Mouse (Mus musculus): ENCODE results near the gene Flt3l. TPM values are rescaled to one million over a fixed set of nuclear protein-coding genes. Genes with fewer than 3 reads are reported as not detected.
"Not testable (repeated sequence)": the region's sequence is repeated elsewhere in the genome, so short reads cannot be mapped to it uniquely, and the experiment has no call there.

The Flt3l gene
- total and polyA plus RNA-seq, 2 experiments from 2014 or later: 2.1 to 8.0 TPM

DNA sequence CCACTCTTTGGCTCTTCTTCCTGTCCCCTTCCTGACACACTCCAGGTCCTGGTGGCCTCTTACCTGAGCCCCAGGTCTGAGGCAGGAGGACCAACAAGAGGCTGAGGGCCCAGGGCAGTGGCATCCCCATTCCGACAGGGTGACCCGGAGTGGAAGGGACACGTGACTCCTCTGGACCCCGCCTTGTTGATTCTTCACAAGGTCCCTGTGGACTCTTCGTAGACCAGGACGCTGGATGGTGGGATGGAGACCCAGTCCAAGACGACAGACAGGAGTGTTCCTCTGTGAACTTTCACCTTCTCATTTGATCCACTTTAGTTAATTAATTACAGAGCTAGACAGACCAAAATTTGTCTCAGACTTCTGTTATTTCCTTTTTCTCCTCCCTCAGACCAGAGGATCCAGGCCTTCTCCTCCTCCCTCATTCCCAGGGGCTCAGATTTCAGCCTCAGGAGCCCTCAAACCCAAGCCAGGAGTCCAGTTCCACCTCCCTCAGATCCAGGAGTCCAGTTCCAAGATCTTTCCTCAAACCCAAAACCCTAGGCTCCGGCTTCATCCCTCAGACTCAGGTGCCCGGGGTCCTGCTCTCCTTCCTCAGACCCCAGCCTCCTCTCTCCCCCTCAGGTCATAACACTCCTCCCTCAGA lies 33.2 kb downstream of the Flt3l start:
- H3K9me3 ChIP-seq (ENCODE audit: low read length): no peaks in the 10 kb centered on the region
- no peak for ATAC-seq
- no peaks in the 10 kb centered on the region for H3K27me3 ChIP-seq (ENCODE audit: insufficient read depth, low read length)
- H3K4me2 ChIP-seq (ENCODE audit: low read depth, low read length): peak overlapping the region; percentile 35
- no peak for TF ChIP-seq CTCF (IDR thresholded peaks at IDR 0.05; ENCODE audit: low read depth)
- 85% methylated on average over 9 of the region's 9 CpGs for WGBS
- H3K4me3 ChIP-seq (ENCODE audit: low read length): peak overlapping the region; percentile 10; the same call in 1 of the 2 replicates
- DNase-seq (ENCODE audit: low spot score): no peak
- no peaks in the 10 kb centered on the region for H3K36me3 ChIP-seq (ENCODE audit: insufficient read depth, low read length)
- H3K4me1 ChIP-seq (ENCODE audit: insufficient read depth, low read length): no peaks in the 10 kb centered on the region; the same call in 1 of the 2 replicates
- peak overlapping the region; percentile 29 for H3K9ac ChIP-seq (replicated peaks; ENCODE audit: low read length)
- peak overlapping the region; percentile 55 for H3K27ac ChIP-seq

DNA sequence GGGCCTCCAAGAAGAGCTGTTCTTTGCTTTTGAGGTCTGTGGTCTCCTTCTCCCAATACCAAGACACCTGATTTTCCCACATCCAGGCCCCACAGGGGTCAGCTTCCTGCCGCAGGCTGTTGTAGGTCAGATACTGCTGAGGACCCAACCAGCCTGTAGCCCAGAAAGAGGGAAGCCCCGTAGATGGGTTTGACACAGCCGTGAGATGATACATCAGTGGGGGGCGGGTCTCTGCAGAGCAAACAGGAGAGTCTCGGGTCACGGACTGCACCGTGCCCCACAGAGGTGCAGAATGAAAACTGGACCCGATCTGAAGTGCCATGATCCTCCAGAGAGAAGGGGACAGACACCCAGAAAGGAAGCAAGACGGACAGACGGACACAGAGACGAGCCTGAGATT lies 33.8 kb downstream of the Flt3l start:
- Histone ChIP-seq H3K9me3 (ENCODE audit: low read length) (no peaks in the 10 kb centered on the region), H3K4me2 (ENCODE audit: low read depth, low read length) (peak overlapping the region; percentile 35), H3K36me3 (ENCODE audit: insufficient read depth, low read length) (no peaks in the 10 kb centered on the region), H3K4me3 (ENCODE audit: low read length) (no peak overlapping the region), H3K9ac (replicated peaks; ENCODE audit: low read length) (no peak overlapping the region), H3K27me3 (ENCODE audit: insufficient read depth, low read length) (no peaks in the 10 kb centered on the region), H3K4me1 (ENCODE audit: insufficient read depth, low read length) (no peaks in the 10 kb centered on the region; the same call in 1 of the 2 replicates), H3K27ac (no peak overlapping the region)
- no peak for TF ChIP-seq CTCF (IDR thresholded peaks at IDR 0.05; ENCODE audit: low read depth)
- ATAC-seq (no peak), DNase-seq (ENCODE audit: low spot score) (no peak)
- 87% methylated on average over 11 of the region's 11 CpGs for WGBS

DNA sequence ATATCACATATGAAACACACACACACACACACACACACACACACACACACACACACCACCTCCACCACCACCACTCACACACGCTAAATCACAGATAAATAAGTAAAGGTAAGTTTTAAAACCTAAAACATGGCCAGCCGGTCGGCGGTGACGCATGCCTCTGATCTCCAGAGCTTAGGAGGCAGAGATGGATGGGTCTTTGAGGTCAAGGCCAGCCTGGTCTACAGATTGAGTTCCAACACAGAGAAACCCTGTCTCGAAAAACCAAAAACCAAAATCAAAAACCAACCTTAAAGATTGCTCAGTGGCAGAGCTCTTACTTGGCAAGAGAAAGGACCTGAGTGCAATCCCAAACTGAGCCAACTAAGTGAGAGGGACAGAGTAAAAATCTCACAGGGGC lies 36.2 kb downstream of the Flt3l start:
- 94% methylated on average over 6 of the region's 6 CpGs for WGBS

DNA sequence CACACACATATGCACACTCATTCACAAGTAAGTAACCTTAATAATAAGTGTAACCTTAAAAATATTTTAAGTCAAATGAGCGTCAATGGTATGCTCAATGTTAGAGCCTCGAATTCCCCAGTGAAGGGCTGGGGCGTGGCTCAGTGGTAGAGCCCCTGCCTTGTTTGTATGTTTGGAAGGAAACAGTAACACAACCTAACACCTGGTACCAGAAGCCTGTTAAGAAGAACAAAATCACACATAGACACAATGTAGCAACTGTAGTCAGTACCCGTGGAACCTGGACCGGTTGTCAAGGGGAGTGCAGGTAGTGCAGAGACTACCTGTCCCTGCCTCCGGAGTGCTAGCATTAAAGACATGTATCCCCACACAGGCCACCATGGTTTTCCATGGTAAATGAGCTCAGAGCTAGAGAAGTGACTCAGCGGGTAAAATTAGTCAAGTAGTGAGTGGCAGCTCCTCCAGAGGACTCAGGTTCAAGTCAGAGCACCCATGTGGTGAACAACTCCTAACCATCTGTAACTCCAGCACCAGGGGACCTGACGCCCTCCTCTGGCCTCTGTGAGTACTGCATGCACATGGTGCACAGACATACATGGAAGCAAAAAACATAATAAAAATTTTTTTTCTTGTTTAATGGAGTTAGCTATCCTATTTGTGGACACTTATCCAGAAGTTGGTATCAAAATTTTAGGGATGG lies 37.5 kb downstream of the Flt3l start:
- Histone ChIP-seq H3K4me1 (ENCODE audit: insufficient read depth, low read length) (no peaks in the 10 kb centered on the region; the same call in 1 of the 2 replicates), H3K27ac (no peak overlapping the region), H3K9ac (replicated peaks; ENCODE audit: low read length) (no peak overlapping the region), H3K27me3 (ENCODE audit: insufficient read depth, low read length) (no peaks in the 10 kb centered on the region), H3K4me3 (ENCODE audit: low read length) (no peak overlapping the region), H3K9me3 (ENCODE audit: low read length) (no peaks in the 10 kb centered on the region), H3K4me2 (ENCODE audit: low read depth, low read length) (no peak overlapping the region), H3K36me3 (ENCODE audit: insufficient read depth, low read length) (no peaks in the 10 kb centered on the region)
- DNase-seq (ENCODE audit: low spot score) (no peak), ATAC-seq (no peak)
- peak; percentile 48 for TF ChIP-seq CTCF (IDR thresholded peaks at IDR 0.05; ENCODE audit: low read depth)
- WGBS: 88% methylated on average over 8 of the region's 8 CpGs

More for the DNA sequence above, 36.2 kb downstream of the Flt3l start:
- H3K36me3 ChIP-seq (ENCODE audit: insufficient read depth, low read length): no peaks in the 10 kb centered on the region
- no peak overlapping the region for H3K9ac ChIP-seq (replicated peaks; ENCODE audit: low read length)
- H3K9me3 ChIP-seq (ENCODE audit: low read length): no peaks in the 10 kb centered on the region
- DNase-seq (ENCODE audit: low spot score) (no peak), ATAC-seq (no peak)
- H3K4me2 ChIP-seq (ENCODE audit: low read depth, low read length): no peak overlapping the region
- no peak for TF ChIP-seq CTCF (IDR thresholded peaks at IDR 0.05; ENCODE audit: low read depth)
- no peak overlapping the region for H3K27ac ChIP-seq
- H3K4me3 ChIP-seq (ENCODE audit: low read length): no peak overlapping the region
- no peaks in the 10 kb centered on the region for H3K27me3 ChIP-seq (ENCODE audit: insufficient read depth, low read length)
- H3K4me1 ChIP-seq (ENCODE audit: insufficient read depth, low read length): no peaks in the 10 kb centered on the region; the same call in 1 of the 2 replicates

DNA sequence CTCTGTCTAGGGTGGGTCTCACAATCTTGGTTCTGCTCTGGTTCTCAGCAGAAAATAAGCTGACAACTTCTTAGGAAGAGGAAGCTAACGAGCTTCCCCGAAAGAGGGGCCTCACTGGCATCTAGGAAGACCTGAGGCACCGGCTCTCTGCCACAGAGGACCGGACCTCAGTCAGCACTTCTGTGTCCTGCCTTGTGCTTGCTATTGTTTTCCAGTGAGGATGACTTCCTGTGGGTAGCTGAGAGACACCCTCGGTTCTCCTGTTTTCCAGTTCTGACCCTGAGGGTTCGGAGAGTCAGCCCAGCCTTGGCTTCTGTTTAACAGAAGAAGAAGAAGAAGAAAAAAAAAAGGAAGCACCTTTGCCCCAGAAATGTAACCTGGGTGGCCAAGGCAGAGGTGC lies 38.8 kb downstream of the Flt3l start:
- Histone ChIP-seq H3K9me3 (ENCODE audit: low read length) (no peaks in the 10 kb centered on the region), H3K4me2 (ENCODE audit: low read depth, low read length) (no peak overlapping the region), H3K27ac (no peak overlapping the region), H3K4me3 (ENCODE audit: low read length) (no peak overlapping the region), H3K36me3 (ENCODE audit: insufficient read depth, low read length) (no peaks in the 10 kb centered on the region), H3K9ac (replicated peaks; ENCODE audit: low read length) (no peak overlapping the region), H3K27me3 (ENCODE audit: insufficient read depth, low read length) (no peaks in the 10 kb centered on the region), H3K4me1 (ENCODE audit: insufficient read depth, low read length) (no peaks in the 10 kb centered on the region; the same call in 1 of the 2 replicates)
- ATAC-seq: no peak
- WGBS: 74% methylated on average over 6 of the region's 6 CpGs
- TF ChIP-seq CTCF (IDR thresholded peaks at IDR 0.05; ENCODE audit: low read depth): no peak
- no peak for DNase-seq (ENCODE audit: low spot score)

DNA sequence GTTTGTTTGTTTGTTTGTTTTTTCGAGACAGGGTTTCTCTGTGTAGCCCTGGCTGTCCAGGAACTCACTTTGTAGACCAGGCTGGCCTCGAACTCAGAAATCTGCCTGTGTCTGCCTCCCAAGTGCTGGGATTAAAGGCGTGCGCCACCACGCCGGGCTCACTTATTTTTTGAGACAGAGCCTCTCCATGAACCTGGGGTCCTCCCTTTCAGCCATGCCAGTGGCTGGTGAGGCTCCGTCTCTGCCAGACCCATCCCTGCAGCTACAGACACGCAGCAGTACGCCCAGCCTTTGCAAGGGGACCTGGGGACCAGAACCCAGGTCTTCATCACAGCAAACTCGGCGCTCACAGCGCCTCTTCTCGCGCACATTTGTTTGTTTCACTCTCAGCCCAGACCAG lies 40.3 kb downstream of the Flt3l start:
- not testable (repeated sequence) for ATAC-seq; H3K9me3 ChIP-seq (ENCODE audit: low read length); H3K4me2 ChIP-seq (ENCODE audit: low read depth, low read length); DNase-seq (ENCODE audit: low spot score); H3K27me3 ChIP-seq (ENCODE audit: insufficient read depth, low read length); H3K27ac ChIP-seq; H3K9ac ChIP-seq (replicated peaks; ENCODE audit: low read length); H3K36me3 ChIP-seq (ENCODE audit: insufficient read depth, low read length); H3K4me1 ChIP-seq (ENCODE audit: insufficient read depth, low read length); H3K4me3 ChIP-seq (ENCODE audit: low read length)
- WGBS: 93% methylated on average over 14 of the region's 14 CpGs

DNA sequence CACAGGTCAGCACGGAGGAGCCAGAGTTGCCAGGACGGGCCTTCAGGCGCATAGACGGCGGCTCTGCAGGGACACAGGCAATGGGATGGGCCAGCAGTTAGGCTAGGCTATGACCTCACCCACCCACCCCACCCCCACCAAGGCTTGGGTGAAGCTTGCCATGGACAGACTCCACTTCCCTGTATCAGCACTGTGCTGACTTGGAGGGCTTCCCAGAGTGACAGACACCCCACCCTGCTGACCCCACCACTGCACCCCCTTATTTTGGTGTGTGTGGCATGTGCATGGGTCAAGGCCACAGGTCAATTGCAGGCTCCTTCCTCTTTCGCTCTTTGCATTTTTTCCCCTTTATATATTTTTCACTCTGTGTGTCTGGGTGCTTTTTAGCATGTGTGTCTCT lies 40.9 kb downstream of the Flt3l start:
- DNase-seq (ENCODE audit: low spot score) (no peak), ATAC-seq (no peak)
- Histone ChIP-seq H3K4me2 (ENCODE audit: low read depth, low read length) (no peak overlapping the region), H3K9me3 (ENCODE audit: low read length) (no peaks in the 10 kb centered on the region), H3K36me3 (ENCODE audit: insufficient read depth, low read length) (no peaks in the 10 kb centered on the region), H3K27me3 (ENCODE audit: insufficient read depth, low read length) (no peaks in the 10 kb centered on the region), H3K4me1 (ENCODE audit: insufficient read depth, low read length) (no peaks in the 10 kb centered on the region), H3K27ac (no peak overlapping the region), H3K4me3 (ENCODE audit: low read length) (no peak overlapping the region), H3K9ac (replicated peaks; ENCODE audit: low read length) (no peak overlapping the region)
- 82% methylated on average over 6 of the region's 6 CpGs for WGBS
- no peak for TF ChIP-seq CTCF (IDR thresholded peaks at IDR 0.05; ENCODE audit: low read depth)

All from hindbrain, postnatal 0 days (tissue).